Mouse (Mus musculus) limb, embryonic 12.5 days (tissue): ENCODE measurements around the gene Lefty1. TPM values are rescaled to one million over a fixed set of nuclear protein-coding genes. Genes with fewer than 3 reads are reported as not detected.

ENCODE experiments used
- ATAC-seq: fragments of 200-750 bp; cut with Nextera tagmentation; 2 replicates; pipeline ENCODE4 v1.8.0; 2017; ENCODE audit warnings: low read depth, moderate TSS enrichment; ENCODE audit not compliant: insufficient number of reproducible peaks, insufficient read depth, low FRiP score, low TSS enrichment
- H3K27ac ChIP-seq: fragments of 300-500 bp; sonication (generic); 2 replicates; pipeline ENCODE4 v1.5.1; 2016; ENCODE audit warnings: mild to moderate bottlenecking, moderate library complexity
- H3K27me3 ChIP-seq: fragments of 300-500 bp; sonication (generic); 2 replicates; pipeline ENCODE4 v1.6.1; 2016; ENCODE audit warnings: mild to moderate bottlenecking, moderate library complexity
- H3K36me3 ChIP-seq: fragments of 300-500 bp; sonication (generic); 2 replicates; pipeline ENCODE4 v1.6.1; 2016; ENCODE audit warnings: mild to moderate bottlenecking, moderate library complexity
- H3K4me1 ChIP-seq: fragments of 300-500 bp; sonication (generic); replicated peaks from 2 replicates; pipeline ENCODE4 v1.6.1; 2016
- H3K4me2 ChIP-seq: fragments of 300-500 bp; sonication (generic); 2 replicates; pipeline ENCODE4 v1.6.1; 2016; ENCODE audit warnings: mild to moderate bottlenecking, moderate library complexity
- H3K4me3 ChIP-seq: fragments of 300-500 bp; sonication (generic); replicated peaks from 2 replicates; pipeline ENCODE4 v1.5.1; 2016; ENCODE audit warnings: mild to moderate bottlenecking
- H3K9ac ChIP-seq: fragments of 300-500 bp; sonication (generic); replicated peaks from 2 replicates; pipeline ENCODE4 v1.6.1; 2016; ENCODE audit warnings: mild to moderate bottlenecking, moderate library complexity
- H3K9me3 ChIP-seq: fragments of 300-500 bp; sonication (generic); 2 replicates; pipeline ENCODE4 v1.6.1; 2016; ENCODE audit warnings: mild to moderate bottlenecking, moderate library complexity
- WGBS: fragments of 180-500 bp; shearing (Covaris S2); methylation state at CpG from one replicate; pipeline ENCODE4 v1.1.7; 2016; 5-methylcytosine and 5-hydroxymethylcytosine counted together
- polyA plus RNA-seq: library from polyadenylated mRNA; unstranded; fragments of >200 nt; fragmentation: Nextera tagmentation; extraction: Ambion mirVana; gene quantifications from 2 replicates; pipeline ENCODE4 v1.2.1, GENCODE M21; 2016

Gene Lefty1
- polyA plus RNA-seq, 1 experiment from 2014 or later: 0.36 TPM

DNA sequence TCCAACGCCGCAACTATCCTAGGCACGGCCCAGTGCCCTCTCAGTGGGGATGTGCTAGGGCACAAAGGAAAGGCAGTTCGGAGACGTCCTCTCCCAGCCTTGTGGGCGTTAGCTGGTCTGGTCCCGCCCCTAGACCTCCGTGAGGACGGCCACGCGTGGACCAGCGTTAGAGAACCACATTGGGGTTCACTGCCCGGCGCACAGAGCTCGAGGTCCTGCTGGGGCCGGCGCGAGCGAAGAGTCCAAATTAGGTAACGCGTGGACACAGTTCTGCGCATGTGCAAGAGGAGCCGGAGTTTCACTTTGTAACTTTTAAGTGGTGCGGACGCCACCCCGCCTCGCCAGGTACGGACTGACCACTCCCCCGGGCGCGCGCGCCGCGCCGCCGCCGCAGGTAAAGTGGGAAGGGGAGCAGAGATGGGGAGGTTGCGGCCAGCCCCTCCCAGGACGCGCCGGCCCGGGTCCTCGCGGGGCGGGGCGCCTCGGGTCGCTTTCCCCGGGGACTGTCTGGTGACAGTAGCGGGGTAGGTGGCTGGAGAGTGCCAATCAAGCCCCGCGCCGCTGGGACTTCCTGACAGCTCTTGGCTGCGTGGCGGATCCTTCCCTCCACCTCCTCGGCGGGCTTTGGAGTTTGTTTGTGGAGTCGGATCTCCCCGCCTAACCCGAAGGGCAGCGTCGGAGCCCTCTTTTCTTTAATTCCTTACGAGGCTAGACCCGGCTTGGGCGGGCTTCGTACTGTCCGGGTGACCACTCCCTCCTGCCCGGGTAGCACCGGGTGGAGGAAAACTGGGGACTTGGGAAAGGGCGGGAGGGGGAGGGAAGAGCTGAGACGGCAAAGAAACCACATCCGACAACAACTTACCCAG is 7.6 kb downstream of the Lefty1 start, which contains the start of gene Tmem63a:
Tmem63a (plus strand) TSS at position 179 of the 866 bp plus-strand sequence.
- Histone ChIP-seq H3K4me1 (peaks cover 42% of the 10 kb centered on the region), H3K36me3 (peaks cover 3% of the 10 kb centered on the region; the same call in 1 of the 2 replicates), H3K9me3 (no peaks in the 10 kb centered on the region), H3K27ac (peak within 1 kb of the TSS; percentile 64), H3K9ac (peak within 1 kb of the TSS; percentile 80), H3K4me2 (peak within 1 kb of the TSS; percentile 85), H3K27me3 (peaks cover 49% of the 10 kb centered on the region), H3K4me3 (peak within 1 kb of the TSS; percentile 84)
- 0 out of 2 replicates have a peak, but pooled peaks have one; percentile 8 for ATAC-seq
- under 1% methylated on average over 73 of the region's 73 CpGs for WGBS

DNA sequence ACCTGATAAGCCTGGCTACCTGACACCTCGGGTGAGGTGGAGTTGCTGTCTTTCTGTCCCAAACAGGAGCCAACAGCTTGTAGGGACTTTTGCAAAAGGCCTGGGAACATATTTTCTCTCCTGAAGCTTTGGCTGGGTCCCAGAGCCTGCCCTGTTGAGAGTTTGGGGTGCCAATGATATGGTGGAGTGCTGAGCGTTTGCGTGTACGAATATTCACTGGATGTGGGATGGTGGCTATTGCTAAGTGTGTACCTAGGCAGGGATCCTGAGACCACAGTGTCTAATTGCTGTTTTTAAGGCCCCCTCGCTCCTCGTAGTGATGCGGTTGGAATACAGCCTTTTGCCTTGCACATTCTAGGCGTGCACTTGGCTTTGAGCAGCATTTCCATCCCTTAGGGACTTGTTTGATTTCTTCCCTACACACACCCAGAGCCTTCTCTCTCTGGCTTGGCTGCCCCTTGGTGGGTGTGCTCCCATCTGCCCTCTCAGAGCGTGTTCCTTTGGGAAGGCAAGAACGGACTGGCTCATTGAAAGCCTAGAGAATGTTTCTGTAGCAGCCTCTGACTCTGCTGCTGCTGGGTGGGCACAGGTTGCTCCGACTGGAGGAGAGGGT is 8.3 kb downstream of the Lefty1 start:
- Histone ChIP-seq H3K27me3 (peaks cover 42% of the 10 kb centered on the region), H3K4me1 (peaks cover 42% of the 10 kb centered on the region)
- 50% methylated on average over 11 of the region's 11 CpGs for WGBS

GRCm38 (mm10) chr1:180943896-180944295 is 9.1 kb downstream of the Lefty1 start:
- peaks cover 42% of the 10 kb centered on the region for H3K4me1 ChIP-seq
- H3K9ac ChIP-seq: no peak overlapping the region
- peaks cover 9% of the 10 kb centered on the region; the same call in 1 of the 2 replicates for H3K36me3 ChIP-seq
- H3K4me3 ChIP-seq: no peak overlapping the region
- ATAC-seq: no peak
- H3K4me2 ChIP-seq: no peak overlapping the region
- H3K27me3 ChIP-seq: peaks cover 36% of the 10 kb centered on the region
- H3K27ac ChIP-seq: 0 out of 2 replicates have a peak overlapping the region, but pooled peaks have one; percentile 4
- WGBS: 67% methylated on average over 1 of the region's 1 CpGs
- H3K9me3 ChIP-seq: no peaks in the 10 kb centered on the region

More for the DNA sequence above, 8.3 kb downstream of the Lefty1 start:
- Histone ChIP-seq H3K9ac (peak overlapping the region; percentile 80), H3K4me2 (peak overlapping the region; percentile 85), H3K4me3 (peak overlapping the region; percentile 84), H3K36me3 (peaks cover 3% of the 10 kb centered on the region; the same call in 1 of the 2 replicates), H3K9me3 (no peaks in the 10 kb centered on the region), H3K27ac (peak overlapping the region; percentile 64; the same call in 1 of the 2 replicates)
- ATAC-seq: no peak

DNA sequence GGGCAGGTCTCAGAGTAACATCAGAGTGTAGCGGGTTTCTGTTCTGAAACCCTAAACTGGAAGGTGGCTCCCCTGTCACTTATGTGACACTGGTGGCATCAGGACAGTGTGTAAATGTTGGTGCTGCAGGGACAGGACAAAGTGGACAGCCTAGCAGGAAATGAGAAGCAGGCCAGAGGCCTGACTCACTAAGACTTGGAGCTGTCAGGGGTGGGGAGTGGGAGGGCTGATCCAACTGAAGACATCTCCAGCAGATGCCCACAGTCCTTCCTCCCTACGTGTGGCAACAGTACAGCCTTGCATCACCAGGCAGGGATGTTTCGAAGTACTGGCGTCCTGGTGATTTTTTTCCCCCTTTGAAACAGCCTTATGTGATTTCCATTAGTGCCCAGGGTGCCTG is 9.7 kb downstream of the Lefty1 start:
- Histone ChIP-seq H3K4me1 (peaks cover 42% of the 10 kb centered on the region), H3K36me3 (peaks cover 16% of the 10 kb centered on the region), H3K4me3 (no peak overlapping the region), H3K9ac (0 out of 2 replicates have a peak overlapping the region, but pooled peaks have one; percentile 14), H3K9me3 (no peaks in the 10 kb centered on the region), H3K27me3 (peaks cover 36% of the 10 kb centered on the region), H3K27ac (peak overlapping the region; percentile 93), H3K4me2 (peak overlapping the region; percentile 53; the same call in 1 of the 2 replicates)
- 83% methylated on average over 4 of the region's 4 CpGs for WGBS
- ATAC-seq: no peak

GRCm38 (mm10) chr1:180945001-180945980 is 10.5 kb downstream of the Lefty1 start:
- Histone ChIP-seq H3K4me2 (peak overlapping the region; percentile 53), H3K27me3 (peaks cover 31% of the 10 kb centered on the region), H3K27ac (peak overlapping the region; percentile 93), H3K9ac (0 out of 2 replicates have a peak overlapping the region, but pooled peaks have one; percentile 14), H3K9me3 (no peaks in the 10 kb centered on the region), H3K4me3 (peak overlapping the region; percentile 12; the same call in 1 of the 2 replicates), H3K36me3 (peaks cover 23% of the 10 kb centered on the region), H3K4me1 (peaks cover 42% of the 10 kb centered on the region)
- 26% methylated on average over 20 of the region's 20 CpGs for WGBS
- ATAC-seq: peak; percentile 90

DNA sequence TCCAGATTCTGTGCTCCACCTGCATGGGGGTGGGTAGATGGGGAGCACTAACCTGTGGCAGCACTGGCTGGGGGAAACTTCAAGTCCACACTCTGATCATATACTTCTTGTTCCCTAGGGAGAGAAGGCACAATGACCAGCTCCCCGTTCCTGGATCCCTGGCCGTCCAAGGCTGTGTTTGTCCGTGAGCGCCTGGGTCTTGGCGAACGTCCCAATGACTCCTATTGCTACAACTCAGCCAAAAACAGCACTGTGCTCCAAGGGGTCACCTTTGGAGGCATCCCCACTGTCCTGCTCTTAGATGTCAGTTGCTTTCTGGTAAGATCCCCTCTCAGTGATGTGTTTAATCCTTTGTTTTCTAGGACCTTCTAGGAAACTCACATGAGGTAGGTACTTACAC is 11.6 kb downstream of the Lefty1 start:
- Histone ChIP-seq H3K4me3 (no peak overlapping the region), H3K4me2 (peak overlapping the region; percentile 53; the same call in 1 of the 2 replicates), H3K9ac (no peak overlapping the region), H3K4me1 (peaks cover 40% of the 10 kb centered on the region), H3K27ac (peak overlapping the region; percentile 93), H3K9me3 (no peaks in the 10 kb centered on the region), H3K36me3 (peaks cover 27% of the 10 kb centered on the region), H3K27me3 (peaks cover 20% of the 10 kb centered on the region)
- ATAC-seq: no peak
- 94% methylated on average over 6 of the region's 6 CpGs for WGBS

DNA sequence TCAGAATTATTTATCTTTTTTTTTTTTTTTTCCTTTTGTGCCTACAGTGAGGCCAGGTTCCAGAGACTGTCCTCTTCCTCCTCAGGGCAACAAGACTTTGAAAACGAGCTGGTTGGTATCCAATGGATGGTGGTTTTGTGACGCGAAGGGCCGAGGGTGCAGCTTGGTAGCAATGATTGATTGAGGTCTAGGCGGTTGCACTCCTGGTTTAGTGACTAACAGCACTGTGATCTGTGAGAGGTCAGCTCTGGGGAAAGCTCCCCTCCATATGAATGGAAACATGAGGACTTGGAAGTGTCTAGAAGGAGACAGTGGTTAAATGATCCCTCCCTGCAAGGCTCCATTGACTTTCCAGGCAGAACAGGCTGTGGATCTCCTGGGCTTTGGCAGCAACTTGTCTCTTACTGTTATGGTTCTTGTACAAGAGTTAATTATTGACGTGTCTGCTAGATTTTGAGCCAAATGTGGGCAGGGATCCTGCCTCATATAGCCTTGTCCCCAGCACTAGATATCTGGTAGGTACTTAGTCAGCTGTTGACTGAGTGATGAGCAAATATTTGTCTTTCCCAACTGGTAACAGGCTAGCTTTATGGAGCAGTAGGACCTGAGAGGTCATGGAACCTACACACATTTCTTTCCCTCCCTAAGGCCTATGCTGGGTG is 17.4 kb downstream of the Lefty1 start:
- Histone ChIP-seq H3K9ac (no peak overlapping the region), H3K4me3 (no peak overlapping the region), H3K4me1 (peaks cover 9% of the 10 kb centered on the region), H3K4me2 (no peak overlapping the region), H3K36me3 (peaks cover 69% of the 10 kb centered on the region), H3K27me3 (no peaks in the 10 kb centered on the region), H3K9me3 (no peaks in the 10 kb centered on the region), H3K27ac (no peak overlapping the region)
- no peak for ATAC-seq
- WGBS: 77% methylated on average over 6 of the region's 6 CpGs

- 88% methylated on average over 5 of the region's 5 CpGs for WGBS
- peaks cover 75% of the 10 kb centered on the region for H3K36me3 ChIP-seq
- no peak overlapping the region for H3K4me2 ChIP-seq
- peaks cover 9% of the 10 kb centered on the region for H3K4me1 ChIP-seq
- H3K9me3 ChIP-seq: no peaks in the 10 kb centered on the region
- no peak overlapping the region for H3K27ac ChIP-seq
- H3K27me3 ChIP-seq: no peaks in the 10 kb centered on the region
- no peak for ATAC-seq
- no peak overlapping the region for H3K4me3 ChIP-seq
- H3K9ac ChIP-seq: no peak overlapping the region
These were observed 18.0 kb downstream of the Lefty1 start for GRCm38 (mm10) chr1:180952808-180953207.

DNA sequence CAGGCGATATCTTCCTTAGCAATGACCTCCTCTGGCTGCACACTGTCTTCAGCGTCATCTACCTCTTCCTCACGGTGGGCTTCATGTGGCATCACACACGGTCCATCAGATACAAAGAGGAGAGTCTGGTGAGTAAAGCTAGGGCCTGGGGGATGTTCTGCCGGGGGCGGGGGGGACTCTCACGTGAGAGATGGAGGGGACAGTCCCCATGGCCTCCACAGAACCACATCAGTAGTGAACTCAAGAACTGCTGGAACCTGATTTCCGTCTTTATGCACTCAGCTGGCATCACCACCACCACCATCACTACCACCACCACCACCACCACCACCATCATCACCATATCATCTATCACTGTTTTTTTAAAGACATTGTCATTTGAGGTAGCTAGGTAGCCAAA is 21.6 kb downstream of the Lefty1 start:
- Histone ChIP-seq H3K27me3 (no peaks in the 10 kb centered on the region), H3K36me3 (peaks cover 73% of the 10 kb centered on the region), H3K4me2 (no peak overlapping the region), H3K9ac (no peak overlapping the region), H3K4me1 (peaks cover 9% of the 10 kb centered on the region), H3K27ac (no peak overlapping the region), H3K9me3 (no peaks in the 10 kb centered on the region), H3K4me3 (no peak overlapping the region)
- ATAC-seq: no peak
- WGBS: 91% methylated on average over 8 of the region's 8 CpGs

DNA sequence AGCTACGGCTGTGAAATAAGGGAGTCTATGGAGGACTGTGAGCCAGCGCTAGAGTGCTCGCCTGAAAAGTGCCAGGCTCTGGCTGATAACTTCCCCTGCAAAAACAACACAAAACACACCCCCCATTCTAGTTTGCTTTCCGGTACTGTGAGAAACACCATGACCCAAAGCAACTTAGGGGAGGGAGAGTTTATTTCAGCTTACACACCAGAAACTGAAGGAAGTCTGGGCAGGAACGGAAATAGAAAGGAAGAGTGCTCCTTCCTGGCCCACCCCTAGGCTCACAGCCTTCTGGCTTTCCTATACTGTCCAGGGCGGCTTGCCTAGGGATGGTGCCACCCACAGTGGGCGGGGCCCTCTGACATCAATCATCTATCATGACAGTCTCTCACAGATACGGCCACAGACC is 22.2 kb downstream of the Lefty1 start:
- Histone ChIP-seq H3K9ac (no peak overlapping the region), H3K4me2 (no peak overlapping the region), H3K9me3 (no peaks in the 10 kb centered on the region), H3K36me3 (peaks cover 74% of the 10 kb centered on the region), H3K27me3 (no peaks in the 10 kb centered on the region), H3K4me1 (peaks cover 9% of the 10 kb centered on the region), H3K27ac (no peak overlapping the region), H3K4me3 (no peak overlapping the region)
- no peak for ATAC-seq
- 82% methylated on average over 8 of the region's 8 CpGs for WGBS
